Mouse (Mus musculus) small intestine, adult 2 months (tissue): ENCODE data around the gene Tnni1.

Experiments
- CTCF ChIP-seq: fragments of 200-500 bp; IDR thresholded peaks from 2 replicates; pipeline ENCODE4 v1.5.1; 2012; ENCODE audit warnings: low read depth, mild to moderate bottlenecking, control low read depth, inconsistent platforms, low read length, moderate library complexity, mixed read lengths; ENCODE audit not compliant: insufficient replicate concordance, insufficient read length; ENCODE audit errors: extremely low read depth
- POLR2A ChIP-seq: fragments of 200-500 bp; IDR thresholded peaks from 2 replicates; pipeline ENCODE4 v1.6.1; 2012; ENCODE audit warnings: low read depth, mild to moderate bottlenecking, control low read depth, inconsistent platforms, low read length, moderate library complexity

DNA sequence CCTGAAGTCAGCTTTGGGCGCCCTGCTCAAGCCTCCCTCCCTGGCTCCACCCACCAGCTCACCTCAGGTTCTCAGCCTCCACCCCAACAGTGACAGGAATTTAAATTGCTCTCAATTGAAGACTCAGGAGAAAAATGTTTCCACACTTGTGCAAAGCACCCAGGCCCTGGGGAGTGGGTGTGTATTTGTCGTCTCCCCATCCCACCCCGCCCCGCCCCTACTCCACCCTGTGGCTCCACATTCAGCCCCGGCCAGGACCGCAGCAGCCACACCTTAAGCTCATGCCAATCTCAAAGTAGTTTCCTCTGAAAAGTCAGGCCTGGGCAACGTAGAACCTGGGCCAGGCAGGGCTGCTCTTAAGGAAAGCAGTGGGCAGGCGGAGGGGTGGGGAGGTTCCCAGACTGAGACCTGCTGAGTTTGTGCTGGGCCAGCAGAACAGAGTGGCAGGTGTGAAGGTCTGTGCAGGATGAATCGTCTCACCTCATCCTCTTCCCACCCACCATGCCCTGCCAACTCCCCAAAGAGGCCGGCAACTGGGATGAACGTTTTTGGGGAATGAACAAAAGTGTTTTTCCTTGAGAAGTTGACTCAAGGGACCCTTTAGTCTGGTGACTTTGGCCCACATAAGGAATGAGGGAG, 78.0 kb downstream of the Tnni1 start:
- TF ChIP-seq POLR2A (no peak), CTCF (no peak)
